Mouse (Mus musculus) small intestine, adult 2 months (tissue): ENCODE measurements around the gene Unc5cl.

Experiments
- CTCF ChIP-seq: fragments of 200-500 bp; IDR thresholded peaks from 2 replicates; pipeline ENCODE4 v1.5.1; 2012; ENCODE audit warnings: low read depth, mild to moderate bottlenecking, control low read depth, inconsistent platforms, low read length, moderate library complexity, mixed read lengths; ENCODE audit not compliant: insufficient replicate concordance, insufficient read length; ENCODE audit errors: extremely low read depth
- POLR2A ChIP-seq: fragments of 200-500 bp; IDR thresholded peaks from 2 replicates; pipeline ENCODE4 v1.6.1; 2012; ENCODE audit warnings: low read depth, mild to moderate bottlenecking, control low read depth, inconsistent platforms, low read length, moderate library complexity

- no peak for TF ChIP-seq POLR2A
- peak; percentile 62; the same call in 1 of the 2 replicates for TF ChIP-seq CTCF
These were observed 20.9 kb upstream of the Unc5cl start for GRCm38 (mm10) chr17:48433689-48434330.
